Mouse (Mus musculus): Measurements from ENCODE around the gene Slain2.
"Not testable (repeated sequence)": the region's sequence is repeated elsewhere in the genome, so short reads cannot be mapped to it uniquely, and the experiment has no call there.

Gene Slain2

GRCm38 (mm10) chr5:73013611-73014287, 99.6 kb downstream of the Slain2 start:
- not testable (repeated sequence) for DNase-seq (ENCODE audit: low read depth)

- no peak for DNase-seq (ENCODE audit: low read depth)
Observed at GRCm38 (mm10) chr5:73014745-73015144, 100.6 kb downstream of the Slain2 start.

GRCm38 (mm10) chr5:73023801-73024200, 109.7 kb downstream of the Slain2 start:
- no peak for DNase-seq (ENCODE audit: low read depth)
